9 mouse cellular contexts compared by ENCODE assay signal in the genomic region with DNA sequence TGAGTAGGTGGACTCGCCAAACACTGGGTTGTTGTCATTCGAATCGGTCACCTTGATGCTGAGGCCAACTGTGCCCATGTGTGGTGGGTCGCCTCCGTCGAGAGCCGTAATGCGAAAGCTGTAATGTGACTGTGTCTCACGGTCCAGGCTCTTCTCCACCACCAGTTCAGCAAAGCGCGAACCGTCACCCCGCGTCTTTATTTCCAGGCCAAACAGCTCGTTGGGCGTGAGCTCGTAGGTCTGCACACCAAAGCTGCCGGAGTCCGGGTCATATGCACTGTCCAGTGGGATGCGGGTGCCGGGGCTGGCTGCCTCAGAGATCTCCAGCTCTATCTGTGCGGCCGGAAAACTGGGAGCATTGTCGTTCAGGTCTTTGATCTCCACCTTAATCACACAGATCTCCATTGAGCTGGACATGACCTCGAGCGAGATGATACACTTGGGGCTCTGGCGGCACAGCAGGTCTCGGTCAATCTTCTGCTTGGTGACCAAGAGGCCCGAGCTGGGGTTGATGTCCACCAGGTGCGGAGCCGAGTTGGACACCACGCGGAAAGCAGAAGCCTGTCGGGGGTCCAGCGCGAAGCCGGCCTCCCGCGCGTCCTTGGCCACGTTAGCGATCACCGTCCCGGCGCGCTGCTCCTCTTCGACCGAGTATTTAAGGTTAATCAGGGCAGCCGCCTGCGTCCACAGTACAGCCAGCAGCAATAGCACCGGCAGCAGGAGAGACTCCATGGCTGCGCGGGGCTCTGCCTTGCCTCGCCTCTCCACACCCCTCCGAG. TPM values are rescaled to one million over a fixed set of nuclear protein-coding genes. Genes with fewer than 3 reads are reported as not detected.
DNase-seq lines count a peak whose midpoint lies in the region; ATAC-seq and TF ChIP-seq lines count a peak whose summit lies in the region.
"Had no signal": no experiment of that assay in that cellular context is flagged by ENCODE, and none has a peak within 500 bp of the region (broad histone marks: within the 10 kb centered on the region; RNA-seq: fewer than 3 reads in every experiment).

No protein-coding gene starts in this region.

- H3K27me3 ChIP-seq in kidney, adult 2 months (replicated peaks; ENCODE audit: control insufficient read depth, insufficient read depth, low read length), result no peaks in the 10 kb centered on the region; the same call in 1 of the 2 replicates
- H3K27me3 ChIP-seq in heart, postnatal 0 days (ENCODE audit: control insufficient read depth, insufficient read depth, low read length), result peaks cover 26% of the 10 kb centered on the region
- 0 out of 2 replicates have a peak, but pooled peaks cover 3% of the 10 kb centered on the region for H3K27me3 ChIP-seq in midbrain, embryonic 13.5 days
- H3K27me3 ChIP-seq: Patski had no signal

- no peak for ATAC-seq in heart, postnatal 0 days (ENCODE audit: insufficient read depth, low read depth)
- no peak for ATAC-seq in midbrain, embryonic 13.5 days
- no peak for ATAC-seq in megakaryocyte progenitor cell, adult 5-6 weeks (replicated peaks; ENCODE audit: poor library complexity)

- peak overlapping the region; percentile 80 for H3K4me2 ChIP-seq in heart, postnatal 0 days (ENCODE audit: low read depth, low read length)
- peak overlapping the region; percentile 77 for H3K4me2 ChIP-seq in midbrain, embryonic 13.5 days (replicated peaks)

- no peak for TF ChIP-seq POLR2A in kidney, adult 2 months (IDR thresholded peaks at IDR 0.05; ENCODE audit: low read depth, low read length)
- no peak for TF ChIP-seq POLR2A in cortical plate, adult 2 months (IDR thresholded peaks at IDR 0.05; ENCODE audit: extremely low read depth, insufficient read depth, low read length)

- peak overlapping the region; percentile 45; the same call in 1 of the 2 replicates for H3K9ac ChIP-seq in heart, postnatal 0 days (replicated peaks; ENCODE audit: low read depth, low read length)
- H3K9ac ChIP-seq in midbrain, embryonic 13.5 days (replicated peaks), result peak overlapping the region; percentile 69

- peak overlapping the region; percentile 17; the same call in 1 of the 2 replicates for H3K4me3 ChIP-seq in kidney, adult 2 months (ENCODE audit: insufficient read depth, low read depth, low read length)
- H3K4me3 ChIP-seq in cortical plate, adult 2 months (ENCODE audit: insufficient read depth, low read length), result peak overlapping the region; percentile 57
- peak overlapping the region; percentile 59 for H3K4me3 ChIP-seq in heart, postnatal 0 days (ENCODE audit: low read depth, low read length)
- peak overlapping the region; percentile 58 for H3K4me3 ChIP-seq in midbrain, embryonic 13.5 days (replicated peaks)

- H3K27ac ChIP-seq in kidney, adult 2 months (ENCODE audit: insufficient read depth, low read depth, low read length), result no peak overlapping the region
- no peak overlapping the region for H3K27ac ChIP-seq in cortical plate, adult 2 months (ENCODE audit: insufficient read depth, low read length)
- H3K27ac ChIP-seq in heart, postnatal 0 days (ENCODE audit: low read depth), result no peak overlapping the region
- no peak overlapping the region for H3K27ac ChIP-seq in midbrain, embryonic 13.5 days

- 11% methylated on average over 55 of the region's 55 CpGs for WGBS in kidney, adult 2 months
- 22% methylated on average over 55 of the region's 55 CpGs for WGBS in heart, postnatal 0 days
- WGBS in midbrain, embryonic 13.5 days, result 28% methylated on average over 55 of the region's 55 CpGs

- no peak for TF ChIP-seq EP300 in heart, postnatal 0 days (IDR thresholded peaks at IDR 0.05; ENCODE audit: low read depth)

- H3K9me3 ChIP-seq in heart, postnatal 0 days (replicated peaks; ENCODE audit: control insufficient read depth, low read length), result no peaks in the 10 kb centered on the region
- no peaks in the 10 kb centered on the region for H3K9me3 ChIP-seq in midbrain, embryonic 13.5 days

- H3K4me1 ChIP-seq in kidney, adult 2 months (ENCODE audit: control insufficient read depth, insufficient read depth, low read length), result no peaks in the 10 kb centered on the region
- H3K4me1 ChIP-seq in cortical plate, adult 2 months (ENCODE audit: control insufficient read depth, insufficient read depth, low read length), result no peaks in the 10 kb centered on the region; the same call in 1 of the 2 replicates
- H3K4me1 ChIP-seq in heart, postnatal 0 days (ENCODE audit: control insufficient read depth, insufficient read depth), result no peaks in the 10 kb centered on the region
- H3K4me1 ChIP-seq in midbrain, embryonic 13.5 days (replicated peaks), result peaks cover 13% of the 10 kb centered on the region

- DNase-seq in kidney, adult 2 months, result no peak
- no peak for DNase-seq in kidney, postnatal 10 days
- no peak for DNase-seq in heart, postnatal 0 days (ENCODE audit: low spot score)
- DNase-seq in cerebellum, adult 11 months, result no peak
- no peak for DNase-seq in thymus, postnatal 0 days (ENCODE audit: low spot score)

- TF ChIP-seq CTCF in kidney, adult 2 months (conservative IDR thresholded peaks at IDR 0.05; ENCODE audit: insufficient read depth, insufficient read length, low read depth, low read length), result no peak
- no peak for TF ChIP-seq CTCF in cortical plate, adult 2 months (IDR thresholded peaks at IDR 0.05; ENCODE audit: extremely low read depth, insufficient read depth, low read length)
- TF ChIP-seq CTCF in heart, postnatal 0 days (IDR thresholded peaks at IDR 0.05; ENCODE audit: low read depth), result no peak

- no peaks in the 10 kb centered on the region for H3K36me3 ChIP-seq in kidney, adult 2 months (ENCODE audit: control insufficient read depth, insufficient read depth, low read length)
- no peaks in the 10 kb centered on the region for H3K36me3 ChIP-seq in heart, postnatal 0 days (replicated peaks; ENCODE audit: control insufficient read depth, insufficient read depth, low read length)
- H3K36me3 ChIP-seq in midbrain, embryonic 13.5 days, result no peaks in the 10 kb centered on the region

RNA-seq across cellular contexts. Expression of a gene that starts 2.1 kb away (rescaled TPM):
- 0.44 and 0.48 TPM in 2 replicates for polyA plus RNA-seq in kidney, adult 2 months (2012; rRNA removed)
- 10.9 and 11.4 TPM in 2 replicates for polyA plus RNA-seq in cortical plate, adult 2 months (2012; rRNA removed)
- 4.3 and 4.7 TPM in 2 replicates for total RNA-seq in heart, postnatal 0 days (2014; rRNA removed; ENCODE audit: low replicate concordance)
- 1.2 and 1.4 TPM in 2 replicates for polyA plus RNA-seq in heart, postnatal 0 days (2015; fragmentation: Nextera tagmentation; extraction: Ambion mirVana)
- polyA plus RNA-seq in midbrain, embryonic 13.5 days (2015; fragmentation: Nextera tagmentation; extraction: Ambion mirVana), result 14.4 and 15.2 TPM in 2 replicates
- total RNA-seq in megakaryocyte progenitor cell, adult 5-6 weeks (2015), result not detected in 2 replicates
- not detected in 2 replicates for total RNA-seq in megakaryocyte progenitor cell, adult 5-6 weeks (2017)
- 0.77 and 0.88 TPM in 2 replicates for polyA plus RNA-seq in thymus, postnatal 0 days (2015; fragmentation: Nextera tagmentation; extraction: Ambion mirVana)
